Mouse (Mus musculus) embryonic facial prominence, embryonic 13.5 days (tissue): ENCODE data around the gene Katnb1. TPM values are rescaled to one million over a fixed set of nuclear protein-coding genes. Genes with fewer than 3 reads are reported as not detected.

ENCODE experiments used
- ATAC-seq: fragments of 200-750 bp; cut with Nextera tagmentation; 2 replicates; pipeline ENCODE4 v1.8.0; 2017; ENCODE audit warnings: low read depth; ENCODE audit not compliant: insufficient number of reproducible peaks, insufficient read depth, low FRiP score, low TSS enrichment
- H3K27ac ChIP-seq: fragments of 300-500 bp; sonication (generic); 2 replicates; pipeline ENCODE4 v1.5.1; 2015; ENCODE audit warnings: moderate library complexity, mild to moderate bottlenecking, inconsistent platforms
- H3K27me3 ChIP-seq: fragments of 300-500 bp; sonication (generic); 2 replicates; pipeline ENCODE4 v1.6.1; 2015; ENCODE audit warnings: mild to moderate bottlenecking, inconsistent platforms
- H3K36me3 ChIP-seq: fragments of 300-500 bp; sonication (generic); 2 replicates; pipeline ENCODE4 v1.6.1; 2015; ENCODE audit warnings: mild to moderate bottlenecking, inconsistent platforms
- H3K4me1 ChIP-seq: fragments of 300-500 bp; sonication (generic); 2 replicates; pipeline ENCODE4 v1.6.1; 2015; ENCODE audit warnings: inconsistent platforms
- H3K4me2 ChIP-seq: fragments of 300-500 bp; sonication (generic); 2 replicates; pipeline ENCODE4 v1.6.1; 2015; ENCODE audit warnings: moderate library complexity, mild to moderate bottlenecking, inconsistent platforms
- H3K4me3 ChIP-seq: fragments of 300-500 bp; sonication (generic); 2 replicates; pipeline ENCODE4 v1.5.1; 2015; ENCODE audit warnings: mild to moderate bottlenecking, inconsistent platforms
- H3K9ac ChIP-seq: fragments of 300-500 bp; sonication (generic); 2 replicates; pipeline ENCODE4 v1.6.1; 2015; ENCODE audit warnings: mild to moderate bottlenecking, inconsistent platforms
- H3K9me3 ChIP-seq: fragments of 300-500 bp; sonication (generic); 2 replicates; pipeline ENCODE4 v1.6.1; 2016; ENCODE audit warnings: inconsistent platforms
- WGBS: fragments of 180-500 bp; shearing (Covaris S2); methylation state at CpG from one replicate; pipeline ENCODE4 v1.1.7; 2015; ENCODE audit warnings: mixed read lengths; 5-methylcytosine and 5-hydroxymethylcytosine counted together
- polyA plus RNA-seq: library from polyadenylated mRNA; unstranded; fragments of >200 nt; fragmentation: Nextera tagmentation; extraction: Ambion mirVana; gene quantifications from 2 replicates; pipeline ENCODE4 v1.2.1, GENCODE M21; 2015

Gene Katnb1
- polyA plus RNA-seq, 1 experiment from 2014 or later = 24.7 TPM

DNA sequence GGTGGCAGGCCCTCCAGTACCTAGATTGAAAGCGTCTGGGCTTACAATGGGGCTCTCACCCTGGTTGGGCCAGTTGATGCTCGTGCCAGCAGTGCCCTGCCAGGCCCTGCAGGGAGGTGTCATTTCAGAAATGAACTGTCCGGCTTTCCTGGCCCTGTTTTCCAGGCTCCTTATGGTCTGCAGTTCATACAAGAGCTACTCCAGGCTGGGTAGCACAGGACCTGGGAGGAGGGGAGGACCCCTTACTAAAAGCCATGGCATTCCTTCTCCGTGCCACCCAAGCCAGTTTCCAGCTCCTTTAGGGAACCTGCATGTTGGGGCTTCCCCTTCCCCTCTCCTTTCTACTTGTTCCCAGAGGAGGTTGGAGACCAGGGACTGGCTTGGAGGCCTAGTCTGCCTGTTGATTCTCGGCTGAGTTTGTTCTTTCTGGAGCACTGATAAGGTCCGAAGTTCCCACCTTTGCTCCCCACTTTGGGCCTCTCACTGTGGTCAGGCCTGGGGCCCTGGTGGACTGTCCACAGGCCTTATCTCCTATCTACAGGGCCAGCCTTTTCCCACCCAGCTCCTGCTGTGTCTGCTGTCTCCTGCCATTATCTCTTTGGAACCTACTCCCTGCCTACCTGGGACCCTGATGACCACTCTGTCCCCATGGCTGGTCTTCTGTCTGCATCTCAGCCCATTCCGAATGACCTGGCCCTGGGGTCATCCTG is 4.6 kb downstream of the Katnb1 start:
- WGBS = 92% methylated on average over 7 of the region's 7 CpGs
- H3K27ac ChIP-seq = no peak overlapping the region

DNA sequence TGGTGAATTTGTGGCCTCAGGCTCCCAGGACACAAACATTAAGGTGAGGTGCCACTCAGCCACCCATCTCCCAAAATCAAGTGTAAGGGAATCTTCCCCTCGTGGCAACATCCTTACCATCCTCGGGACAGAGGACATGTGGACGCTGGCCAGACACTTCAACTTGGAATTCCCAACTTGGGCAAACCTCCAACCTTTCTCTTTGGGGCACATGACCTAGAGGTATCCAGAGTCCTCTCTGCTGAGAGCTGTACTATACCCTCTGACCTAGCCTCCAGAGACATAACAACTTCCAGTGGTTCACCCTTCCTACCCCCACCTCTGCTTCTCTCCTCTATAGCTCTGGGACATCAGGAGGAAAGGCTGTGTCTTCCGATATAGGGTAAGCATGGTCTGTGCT is 12.6 kb downstream of the Katnb1 start:
- Histone ChIP-seq H3K4me3 (no peak overlapping the region), H3K36me3 (peaks cover 95% of the 10 kb centered on the region), H3K27ac (no peak overlapping the region), H3K4me1 (no peaks in the 10 kb centered on the region), H3K9ac (no peak overlapping the region), H3K4me2 (no peak overlapping the region), H3K9me3 (no peaks in the 10 kb centered on the region), H3K27me3 (no peaks in the 10 kb centered on the region)
- no peak for ATAC-seq
- WGBS = 91% methylated on average over 4 of the region's 4 CpGs

More for the DNA sequence above, 4.6 kb downstream of the Katnb1 start:
- ATAC-seq = no peak
- H3K4me2 ChIP-seq = no peak overlapping the region
- peaks cover 57% of the 10 kb centered on the region for H3K36me3 ChIP-seq
- no peak overlapping the region for H3K4me3 ChIP-seq
- peaks cover 9% of the 10 kb centered on the region for H3K4me1 ChIP-seq
- H3K27me3 ChIP-seq = no peaks in the 10 kb centered on the region
- no peak overlapping the region for H3K9ac ChIP-seq
- H3K9me3 ChIP-seq = no peaks in the 10 kb centered on the region

DNA sequence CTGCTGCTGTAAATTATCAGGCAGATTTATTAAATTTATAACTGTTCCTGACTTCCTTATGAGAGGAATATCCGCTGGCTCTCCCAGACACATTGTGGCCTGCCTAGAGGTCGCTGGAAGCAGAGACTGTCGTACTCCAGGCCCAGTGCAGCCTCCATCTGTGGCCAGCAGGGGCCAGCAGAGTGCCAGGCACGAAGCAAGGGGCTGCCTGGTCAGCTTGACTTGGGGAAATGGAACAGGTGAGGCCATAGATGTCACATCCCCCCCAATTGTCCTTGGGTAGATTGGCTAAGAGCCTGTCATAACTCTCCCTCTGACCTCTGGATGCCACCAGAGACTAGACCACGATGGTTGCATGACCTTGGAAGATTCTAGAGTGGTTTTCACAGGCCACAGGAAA is 18.0 kb downstream of the Katnb1 start:
- Histone ChIP-seq H3K9ac (no peak overlapping the region), H3K4me1 (no peaks in the 10 kb centered on the region), H3K27ac (no peak overlapping the region), H3K4me3 (no peak overlapping the region), H3K27me3 (no peaks in the 10 kb centered on the region), H3K36me3 (peaks cover 90% of the 10 kb centered on the region), H3K9me3 (no peaks in the 10 kb centered on the region), H3K4me2 (no peak overlapping the region)
- 32% methylated on average over 5 of the region's 5 CpGs for WGBS
- ATAC-seq = no peak

DNA sequence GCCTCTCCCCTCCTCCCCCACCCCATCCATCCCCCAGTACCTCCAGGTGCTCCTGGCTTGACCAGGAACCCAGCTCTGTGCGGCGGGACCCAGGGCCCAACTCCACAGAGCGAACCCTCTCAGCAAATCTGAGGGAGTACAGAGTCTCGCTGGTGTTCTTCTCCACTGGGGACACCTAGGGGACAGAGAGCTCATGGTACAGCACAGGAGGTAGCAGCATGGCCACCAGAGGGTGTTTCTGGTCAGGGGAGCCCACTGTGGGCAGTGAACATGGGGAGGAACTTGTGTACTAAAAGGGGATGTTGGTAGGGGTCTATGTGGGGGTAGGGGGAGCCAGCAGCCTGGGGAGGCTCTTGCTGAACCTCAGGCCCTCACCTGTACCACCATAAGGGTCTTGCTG is 21.0 kb downstream of the Katnb1 start:
- H3K4me1 ChIP-seq = no peaks in the 10 kb centered on the region
- H3K36me3 ChIP-seq = peaks cover 77% of the 10 kb centered on the region
- H3K27me3 ChIP-seq = no peaks in the 10 kb centered on the region
- no peak overlapping the region for H3K27ac ChIP-seq
- 82% methylated on average over 4 of the region's 4 CpGs for WGBS
- no peak overlapping the region for H3K4me3 ChIP-seq
- ATAC-seq = no peak
- H3K9ac ChIP-seq = no peak overlapping the region
- no peak overlapping the region for H3K4me2 ChIP-seq
- no peaks in the 10 kb centered on the region for H3K9me3 ChIP-seq

- Histone ChIP-seq H3K4me2 (no peak overlapping the region), H3K9ac (no peak overlapping the region), H3K36me3 (peaks cover 44% of the 10 kb centered on the region), H3K4me1 (no peaks in the 10 kb centered on the region), H3K27me3 (no peaks in the 10 kb centered on the region), H3K27ac (no peak overlapping the region), H3K9me3 (no peaks in the 10 kb centered on the region), H3K4me3 (no peak overlapping the region)
- 88% methylated on average over 13 of the region's 13 CpGs for WGBS
- no peak for ATAC-seq
Measured at GRCm38 (mm10) chr8:95107306-95107705, 26.3 kb downstream of the Katnb1 start.

DNA sequence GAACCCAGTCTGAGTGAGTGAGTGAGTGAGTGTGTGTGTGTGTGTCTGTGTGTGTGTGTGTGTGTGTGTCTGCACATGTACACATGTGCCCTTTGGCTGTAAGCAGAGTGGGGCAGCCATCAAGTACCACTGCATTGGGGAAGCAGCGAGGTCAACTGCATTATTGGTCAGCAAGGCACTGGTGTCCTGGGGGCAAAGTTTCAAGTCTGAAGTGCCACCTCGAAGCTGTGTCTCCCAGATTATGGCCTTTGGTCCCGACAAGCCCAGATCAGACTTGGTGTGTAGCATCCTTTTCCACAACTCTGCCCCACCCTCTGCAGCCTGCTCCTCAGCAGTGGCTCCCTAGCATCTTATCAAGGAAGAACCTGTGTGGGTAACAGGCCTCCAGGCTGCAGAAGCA is 31.6 kb downstream of the Katnb1 start:
- Histone ChIP-seq H3K36me3 (0 out of 2 replicates have a peak, but pooled peaks cover 12% of the 10 kb centered on the region), H3K9ac (no peak overlapping the region), H3K27ac (no peak overlapping the region), H3K27me3 (no peaks in the 10 kb centered on the region), H3K9me3 (no peaks in the 10 kb centered on the region), H3K4me2 (no peak overlapping the region), H3K4me1 (no peaks in the 10 kb centered on the region), H3K4me3 (no peak overlapping the region)
- no peak for ATAC-seq
- WGBS = 83% methylated on average over 3 of the region's 3 CpGs

GRCm38 (mm10) chr8:95113108-95113507 is 32.1 kb downstream of the Katnb1 start:
- Histone ChIP-seq H3K4me3 (no peak overlapping the region), H3K4me1 (no peaks in the 10 kb centered on the region), H3K9me3 (no peaks in the 10 kb centered on the region), H3K27ac (no peak overlapping the region), H3K4me2 (no peak overlapping the region), H3K27me3 (no peaks in the 10 kb centered on the region), H3K9ac (no peak overlapping the region), H3K36me3 (0 out of 2 replicates have a peak, but pooled peaks cover 11% of the 10 kb centered on the region)
- WGBS = 75% methylated on average over 4 of the region's 4 CpGs
- ATAC-seq = no peak

DNA sequence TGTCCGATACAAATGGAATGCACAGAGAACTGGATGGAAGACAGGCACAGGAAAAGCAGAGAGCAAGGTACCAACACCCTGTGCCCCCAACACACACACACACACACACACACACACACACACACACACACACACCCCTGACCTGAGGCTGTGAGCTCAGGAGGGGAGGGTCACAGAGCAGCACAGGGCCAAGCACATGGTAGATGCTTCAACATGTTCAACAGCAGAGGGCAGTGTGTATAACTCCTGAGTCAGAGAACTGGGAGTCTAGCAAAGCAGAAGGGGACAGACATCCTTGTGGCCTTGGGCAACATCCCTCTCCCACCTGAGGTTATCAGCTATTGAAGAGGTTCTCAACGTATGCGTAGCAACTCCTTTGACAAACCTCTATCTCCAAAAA is 32.8 kb downstream of the Katnb1 start:
- Histone ChIP-seq H3K9ac (no peak overlapping the region), H3K4me1 (no peaks in the 10 kb centered on the region), H3K36me3 (0 out of 2 replicates have a peak, but pooled peaks cover 5% of the 10 kb centered on the region), H3K4me2 (no peak overlapping the region), H3K27ac (no peak overlapping the region), H3K27me3 (no peaks in the 10 kb centered on the region), H3K4me3 (no peak overlapping the region), H3K9me3 (no peaks in the 10 kb centered on the region)
- 0 out of 2 replicates have a peak, but pooled peaks have one; percentile 52 for ATAC-seq
- WGBS = 57% methylated on average over 3 of the region's 3 CpGs

DNA sequence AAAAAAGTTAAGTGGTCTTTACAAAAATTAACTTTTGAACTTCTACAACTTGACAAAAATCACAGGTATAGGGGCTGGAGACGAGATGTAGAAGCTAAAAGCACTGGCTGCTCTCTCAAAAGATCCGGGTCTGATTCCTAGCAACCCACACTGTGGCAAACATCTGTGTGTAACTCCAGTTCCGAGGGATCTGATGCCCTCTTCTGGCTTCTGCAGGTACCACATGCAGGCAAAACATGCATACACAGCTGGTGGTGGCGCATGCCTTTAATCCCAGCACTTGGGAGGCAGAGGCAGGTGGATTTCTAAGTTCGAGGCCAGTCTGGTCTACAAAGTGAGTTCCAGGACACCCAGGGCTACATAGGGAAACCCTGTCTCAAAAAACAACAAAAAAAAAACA is 42.5 kb downstream of the Katnb1 start:
- 87% methylated on average over 5 of the region's 5 CpGs for WGBS
- Histone ChIP-seq H3K4me1 (no peaks in the 10 kb centered on the region), H3K9ac (no peak overlapping the region), H3K36me3 (peaks cover 14% of the 10 kb centered on the region; the same call in 1 of the 2 replicates), H3K27ac (no peak overlapping the region), H3K27me3 (no peaks in the 10 kb centered on the region), H3K4me2 (no peak overlapping the region), H3K4me3 (no peak overlapping the region), H3K9me3 (no peaks in the 10 kb centered on the region)
- no peak for ATAC-seq

DNA sequence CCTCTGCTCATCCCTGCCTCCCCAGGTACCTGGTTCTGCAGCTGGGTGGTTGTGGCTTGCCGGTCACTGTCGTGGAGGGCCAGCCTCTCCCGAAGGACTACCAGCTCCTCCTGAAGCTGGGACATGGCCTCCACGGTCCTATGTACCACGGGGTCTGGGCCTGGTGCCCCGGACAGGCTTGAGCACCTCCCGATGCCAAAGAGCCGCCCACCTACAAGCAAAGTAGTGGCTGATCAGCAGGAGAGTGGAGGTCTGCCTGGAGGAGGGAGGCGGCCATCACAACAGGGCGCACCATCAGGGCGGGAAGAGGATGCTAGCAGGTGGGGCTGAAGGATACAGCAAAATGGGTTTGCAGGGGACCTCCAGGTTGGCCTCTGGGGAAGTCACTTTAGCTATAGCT is 45.5 kb downstream of the Katnb1 start:
- no peak for ATAC-seq
- Histone ChIP-seq H3K4me2 (no peak overlapping the region), H3K4me1 (no peaks in the 10 kb centered on the region), H3K27ac (no peak overlapping the region), H3K36me3 (peaks cover 21% of the 10 kb centered on the region; the same call in 1 of the 2 replicates), H3K9me3 (no peaks in the 10 kb centered on the region), H3K4me3 (no peak overlapping the region), H3K9ac (no peak overlapping the region), H3K27me3 (no peaks in the 10 kb centered on the region)
- 87% methylated on average over 11 of the region's 11 CpGs for WGBS

- Histone ChIP-seq H3K9ac (no peak overlapping the region), H3K36me3 (peaks cover 28% of the 10 kb centered on the region; the same call in 1 of the 2 replicates), H3K4me2 (no peak overlapping the region), H3K4me1 (no peaks in the 10 kb centered on the region), H3K4me3 (no peak overlapping the region), H3K27me3 (no peaks in the 10 kb centered on the region), H3K27ac (no peak overlapping the region), H3K9me3 (no peaks in the 10 kb centered on the region)
- ATAC-seq = no peak
- 73% methylated on average over 9 of the region's 9 CpGs for WGBS
Measured at GRCm38 (mm10) chr8:95127658-95128057, 46.7 kb downstream of the Katnb1 start.

- Histone ChIP-seq H3K27me3 (no peaks in the 10 kb centered on the region), H3K9ac (no peak overlapping the region), H3K36me3 (peaks cover 27% of the 10 kb centered on the region; the same call in 1 of the 2 replicates), H3K9me3 (no peaks in the 10 kb centered on the region), H3K4me3 (no peak overlapping the region), H3K4me2 (no peak overlapping the region), H3K4me1 (no peaks in the 10 kb centered on the region), H3K27ac (no peak overlapping the region)
- 85% methylated on average over 11 of the region's 11 CpGs for WGBS
- no peak for ATAC-seq
Measured at GRCm38 (mm10) chr8:95128750-95129260, 47.8 kb downstream of the Katnb1 start.
